Mouse (Mus musculus): ENCODE data around the gene Nudt9.

GRCm38 (mm10) chr5:104109516-104109915 is 63.4 kb downstream of the Nudt9 start:
- TF ChIP-seq CTCF (IDR thresholded peaks at IDR 0.05; ENCODE audit: control insufficient read depth, insufficient read depth, insufficient read length) (no peak), MYOG (IDR thresholded peaks at IDR 0.05; ENCODE audit: control insufficient read depth, extremely low read depth, insufficient read length) (no peak), CEBPB (IDR thresholded peaks at IDR 0.05; ENCODE audit: low read depth) (no peak), USF1 (IDR thresholded peaks at IDR 0.05; ENCODE audit: low read depth) (no peak), MYOD1 (IDR thresholded peaks at IDR 0.05; ENCODE audit: control insufficient read depth, insufficient read length, low read depth) (no peak)

Measured in C2C12 (cell line).